Mouse (Mus musculus) stomach, embryonic 16.5 days (tissue): ENCODE data around the gene Rin3. TPM values are rescaled to one million over a fixed set of nuclear protein-coding genes. Genes with fewer than 3 reads are reported as not detected.
A peak's percentile ranks its signal among the peaks of the same experiment; 100 is the strongest.

Source experiments
- ATAC-seq: fragments of 200-750 bp; cut with Nextera tagmentation; 2 replicates; pipeline ENCODE4 v1.8.0; 2017; ENCODE audit warnings: moderate number of reproducible peaks, moderate TSS enrichment; ENCODE audit not compliant: insufficient read depth, low FRiP score
- H3K27ac ChIP-seq: fragments of 300-500 bp; sonication (generic); 2 replicates; pipeline ENCODE4 v1.5.1; 2014; ENCODE audit warnings: low read length
- H3K27me3 ChIP-seq: fragments of 300-500 bp; sonication (generic); 2 replicates; pipeline ENCODE4 v1.6.1; 2014; ENCODE audit warnings: low read length, control low read depth, mixed read lengths; ENCODE audit not compliant: control insufficient read depth, insufficient read depth
- H3K36me3 ChIP-seq: fragments of 300-500 bp; sonication (generic); 2 replicates; pipeline ENCODE4 v1.6.1; 2014; ENCODE audit warnings: low read length; ENCODE audit not compliant: control insufficient read depth, insufficient read depth
- H3K4me1 ChIP-seq: fragments of 300-500 bp; sonication (generic); 2 replicates; pipeline ENCODE4 v1.6.1; 2014; ENCODE audit warnings: low read length, control low read depth, mixed read lengths; ENCODE audit not compliant: control insufficient read depth, insufficient read depth
- H3K4me2 ChIP-seq: fragments of 300-500 bp; sonication (generic); 2 replicates; pipeline ENCODE4 v1.6.1; 2014; ENCODE audit warnings: low read depth, low read length, mixed read lengths
- H3K4me3 ChIP-seq: fragments of 300-500 bp; sonication (generic); replicated peaks from 2 replicates; pipeline ENCODE4 v1.5.1; 2014; ENCODE audit warnings: mild to moderate bottlenecking, low read length
- H3K9ac ChIP-seq: fragments of 300-500 bp; sonication (generic); 2 replicates; pipeline ENCODE4 v1.6.1; 2014; ENCODE audit warnings: low read length
- H3K9me3 ChIP-seq: fragments of 300-500 bp; sonication (generic); replicated peaks from 2 replicates; pipeline ENCODE4 v1.6.1; 2016; ENCODE audit warnings: low read length, control low read depth; ENCODE audit not compliant: control insufficient read depth
- WGBS: fragments of 180-500 bp; shearing (Covaris S2); extraction: QIAGEN DNeasy Blood & Tissue Kit; methylation state at CpG from one replicate; pipeline ENCODE4 v1.1.7; 2014; 5-methylcytosine and 5-hydroxymethylcytosine counted together
- polyA plus RNA-seq: library from polyadenylated mRNA; unstranded; fragments of >200 nt; fragmentation: Nextera tagmentation; extraction: Ambion mirVana; gene quantifications from 2 replicates; pipeline ENCODE4 v1.2.1, GENCODE M21; 2015

Gene Rin3
- polyA plus RNA-seq, 1 experiment from 2014 or later, result 9.3 TPM

- ATAC-seq, result no peak
- WGBS, result 73% methylated on average over 7 of the region's 7 CpGs
Observed at GRCm38 (mm10) chr12:102292501-102293215, 9.8 kb downstream of the Rin3 start.

GRCm38 (mm10) chr12:102294634-102295033 lies 11.8 kb downstream of the Rin3 start:
- Histone ChIP-seq H3K4me1 (peaks cover 24% of the 10 kb centered on the region), H3K9ac (no peak overlapping the region), H3K4me3 (no peak overlapping the region), H3K4me2 (no peak overlapping the region), H3K36me3 (no peaks in the 10 kb centered on the region), H3K27ac (no peak overlapping the region), H3K9me3 (no peaks in the 10 kb centered on the region), H3K27me3 (no peaks in the 10 kb centered on the region)
- ATAC-seq, result no peak
- WGBS, result 70% methylated on average over 5 of the region's 5 CpGs

More at GRCm38 (mm10) chr12:102292501-102293215, 9.8 kb downstream of the Rin3 start:
- Histone ChIP-seq H3K9ac (no peak overlapping the region), H3K4me3 (no peak overlapping the region), H3K36me3 (no peaks in the 10 kb centered on the region), H3K9me3 (no peaks in the 10 kb centered on the region), H3K4me2 (no peak overlapping the region), H3K27ac (peak overlapping the region; percentile 4; the same call in 1 of the 2 replicates), H3K4me1 (peaks cover 33% of the 10 kb centered on the region), H3K27me3 (no peaks in the 10 kb centered on the region)

GRCm38 (mm10) chr12:102295230-102295629 lies 12.4 kb downstream of the Rin3 start:
- Histone ChIP-seq H3K4me1 (peaks cover 25% of the 10 kb centered on the region), H3K4me3 (no peak overlapping the region), H3K36me3 (no peaks in the 10 kb centered on the region), H3K27ac (no peak overlapping the region), H3K9me3 (no peaks in the 10 kb centered on the region), H3K27me3 (no peaks in the 10 kb centered on the region), H3K4me2 (no peak overlapping the region), H3K9ac (no peak overlapping the region; the same call in 1 of the 2 replicates)
- WGBS, result 52% methylated on average over 7 of the region's 7 CpGs
- no peak for ATAC-seq

- no peak overlapping the region for H3K9ac ChIP-seq
- no peak overlapping the region for H3K4me3 ChIP-seq
- H3K9me3 ChIP-seq, result no peaks in the 10 kb centered on the region
- no peaks in the 10 kb centered on the region for H3K27me3 ChIP-seq
- ATAC-seq, result no peak
- WGBS, result 80% methylated on average over 8 of the region's 8 CpGs
- H3K27ac ChIP-seq, result no peak overlapping the region
- no peak overlapping the region for H3K4me2 ChIP-seq
- peaks cover 25% of the 10 kb centered on the region for H3K4me1 ChIP-seq
- H3K36me3 ChIP-seq, result no peaks in the 10 kb centered on the region
Observed at GRCm38 (mm10) chr12:102295662-102296061, 12.8 kb downstream of the Rin3 start.

GRCm38 (mm10) chr12:102296361-102296760 lies 13.5 kb downstream of the Rin3 start:
- Histone ChIP-seq H3K4me1 (peaks cover 22% of the 10 kb centered on the region), H3K9ac (no peak overlapping the region), H3K9me3 (no peaks in the 10 kb centered on the region), H3K4me3 (no peak overlapping the region), H3K4me2 (no peak overlapping the region), H3K27me3 (no peaks in the 10 kb centered on the region), H3K27ac (no peak overlapping the region), H3K36me3 (no peaks in the 10 kb centered on the region)
- ATAC-seq, result no peak
- 79% methylated on average over 1 of the region's 1 CpGs for WGBS

- H3K27ac ChIP-seq, result no peak overlapping the region
- no peak overlapping the region for H3K9ac ChIP-seq
- 59% methylated on average over 4 of the region's 4 CpGs for WGBS
- no peak for ATAC-seq
- no peaks in the 10 kb centered on the region for H3K27me3 ChIP-seq
- no peaks in the 10 kb centered on the region for H3K9me3 ChIP-seq
- H3K4me3 ChIP-seq, result no peak overlapping the region
- no peaks in the 10 kb centered on the region for H3K36me3 ChIP-seq
- H3K4me1 ChIP-seq, result peaks cover 21% of the 10 kb centered on the region
- H3K4me2 ChIP-seq, result no peak overlapping the region
Observed at GRCm38 (mm10) chr12:102296967-102297366, 14.1 kb downstream of the Rin3 start.

- no peaks in the 10 kb centered on the region for H3K36me3 ChIP-seq
- ATAC-seq, result no peak
- no peak overlapping the region for H3K9ac ChIP-seq
- H3K27me3 ChIP-seq, result no peaks in the 10 kb centered on the region
- H3K4me3 ChIP-seq, result no peak overlapping the region
- H3K4me1 ChIP-seq, result peaks cover 36% of the 10 kb centered on the region
- no peak overlapping the region for H3K27ac ChIP-seq
- no peaks in the 10 kb centered on the region for H3K9me3 ChIP-seq
- no peak overlapping the region for H3K4me2 ChIP-seq
- WGBS, result 50% methylated on average over 5 of the region's 5 CpGs
Observed at GRCm38 (mm10) chr12:102299209-102299608, 16.4 kb downstream of the Rin3 start.

- no peaks in the 10 kb centered on the region for H3K36me3 ChIP-seq
- no peak for ATAC-seq
- no peaks in the 10 kb centered on the region for H3K27me3 ChIP-seq
- no peak overlapping the region for H3K9ac ChIP-seq
- no peak overlapping the region for H3K4me2 ChIP-seq
- peak overlapping the region; percentile 6; the same call in 1 of the 2 replicates for H3K27ac ChIP-seq
- no peaks in the 10 kb centered on the region for H3K9me3 ChIP-seq
- 67% methylated on average over 1 of the region's 1 CpGs for WGBS
- H3K4me1 ChIP-seq, result peaks cover 45% of the 10 kb centered on the region
- no peak overlapping the region for H3K4me3 ChIP-seq
Observed at GRCm38 (mm10) chr12:102301585-102301984, 18.7 kb downstream of the Rin3 start.

GRCm38 (mm10) chr12:102302322-102302721 lies 19.5 kb downstream of the Rin3 start:
- H3K9ac ChIP-seq, result no peak overlapping the region
- 66% methylated on average over 9 of the region's 9 CpGs for WGBS
- peak; percentile 5; the same call in 1 of the 2 replicates for ATAC-seq
- peak overlapping the region; percentile 6; the same call in 1 of the 2 replicates for H3K27ac ChIP-seq
- H3K4me2 ChIP-seq, result no peak overlapping the region
- H3K4me1 ChIP-seq, result peaks cover 45% of the 10 kb centered on the region
- H3K9me3 ChIP-seq, result no peaks in the 10 kb centered on the region
- H3K4me3 ChIP-seq, result no peak overlapping the region
- H3K36me3 ChIP-seq, result no peaks in the 10 kb centered on the region
- no peaks in the 10 kb centered on the region for H3K27me3 ChIP-seq
